Mouse (Mus musculus) lung, postnatal 0 days (tissue): ENCODE results near the gene Brk1. TPM values are rescaled to one million over a fixed set of nuclear protein-coding genes. Genes with fewer than 3 reads are reported as not detected.

Source experiments
- ATAC-seq: fragments of 200-750 bp; cut with Nextera tagmentation; 2 replicates; pipeline ENCODE4 v1.8.0; 2017; ENCODE audit warnings: moderate library complexity
- DNase-seq: peaks from one replicate; pipeline ENCODE4 v3.0.0-alpha.2; 2016; ENCODE audit warnings: low spot score
- H3K27ac ChIP-seq: fragments of 300-500 bp; sonication (generic); 2 replicates; pipeline ENCODE4 v1.5.1; 2014; ENCODE audit warnings: antibody characterized with exemption, mild to moderate bottlenecking, low read length, mixed read lengths
- H3K27me3 ChIP-seq: fragments of 300-500 bp; sonication (generic); replicated peaks from 2 replicates; pipeline ENCODE4 v1.6.1; 2014; ENCODE audit warnings: low read length, mixed read lengths; ENCODE audit not compliant: insufficient read depth
- H3K36me3 ChIP-seq: fragments of 300-500 bp; sonication (generic); 2 replicates; pipeline ENCODE4 v1.6.1; 2014; ENCODE audit warnings: low read length, mixed read lengths; ENCODE audit not compliant: insufficient read depth
- H3K4me1 ChIP-seq: fragments of 300-500 bp; sonication (generic); 2 replicates; pipeline ENCODE4 v1.6.1; 2014; ENCODE audit warnings: antibody characterized with exemption, low read depth, low read length, mixed read lengths; ENCODE audit not compliant: insufficient read depth
- H3K4me2 ChIP-seq: fragments of 300-500 bp; sonication (generic); replicated peaks from 2 replicates; pipeline ENCODE4 v1.6.1; 2014; ENCODE audit warnings: low read depth, mild to moderate bottlenecking, low read length, moderate library complexity, mixed read lengths
- H3K4me3 ChIP-seq: fragments of 300-500 bp; sonication (generic); 2 replicates; pipeline ENCODE4 v1.5.1; 2014; ENCODE audit warnings: low read depth, low read length
- H3K9ac ChIP-seq: fragments of 300-500 bp; sonication (generic); replicated peaks from 2 replicates; pipeline ENCODE4 v1.6.1; 2014; ENCODE audit warnings: low read depth, mild to moderate bottlenecking
- H3K9me3 ChIP-seq: fragments of 300-500 bp; sonication (generic); 2 replicates; pipeline ENCODE4 v1.6.1; 2016; ENCODE audit warnings: low read length, mixed read lengths
- CTCF ChIP-seq: IDR thresholded peaks from 2 replicates; pipeline ENCODE4 v1.5.1; 2016; ENCODE audit warnings: antibody characterized with exemption, mild to moderate bottlenecking
- EP300 ChIP-seq: IDR thresholded peaks from 2 replicates; pipeline ENCODE4 v1.6.1; 2016; ENCODE audit warnings: antibody characterized with exemption, mild to moderate bottlenecking, control low read depth
- WGBS: fragments of 180-500 bp; shearing (Covaris S2); extraction: QIAGEN DNeasy Blood & Tissue Kit; methylation state at CpG from one replicate; pipeline ENCODE4 v1.1.7; 2014; 5-methylcytosine and 5-hydroxymethylcytosine counted together
- polyA plus RNA-seq: library from polyadenylated mRNA; unstranded; fragments of >200 nt; fragmentation: Nextera tagmentation; extraction: Ambion mirVana; gene quantifications from 2 replicates; pipeline ENCODE4 v1.2.1, GENCODE M21; 2015

The Brk1 gene
- polyA plus RNA-seq, 1 experiment from 2014 or later, result 225 TPM

DNA sequence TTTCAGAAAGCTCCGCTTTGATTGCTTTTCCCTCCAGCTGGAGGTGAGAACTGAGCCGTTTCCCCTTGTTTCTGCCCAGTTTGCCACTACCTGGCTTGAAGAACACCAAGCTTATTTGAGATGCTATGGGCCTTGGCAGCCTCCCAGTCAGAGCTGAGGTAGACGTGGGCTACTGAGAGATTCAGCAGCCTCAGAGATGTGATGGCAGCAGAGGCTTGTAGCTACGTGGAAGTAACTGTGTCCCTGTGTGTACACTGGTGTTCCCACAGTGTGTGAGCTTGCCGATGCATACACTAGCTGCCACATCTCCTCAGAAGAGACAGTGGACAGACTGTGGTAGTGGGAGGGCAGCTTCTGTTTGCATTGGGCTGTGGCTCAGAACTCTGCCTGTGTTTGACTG lies 19.5 kb upstream of the Brk1 start:
- DNase-seq, result no peak
- Histone ChIP-seq H3K27me3 (no peaks in the 10 kb centered on the region), H3K4me2 (no peak overlapping the region), H3K36me3 (no peaks in the 10 kb centered on the region), H3K4me3 (no peak overlapping the region), H3K27ac (no peak overlapping the region), H3K4me1 (no peaks in the 10 kb centered on the region), H3K9me3 (no peaks in the 10 kb centered on the region), H3K9ac (no peak overlapping the region)
- TF ChIP-seq CTCF, result no peak
- no peak for TF ChIP-seq EP300
- 88% methylated on average over 5 of the region's 5 CpGs for WGBS
- no peak for ATAC-seq

DNA sequence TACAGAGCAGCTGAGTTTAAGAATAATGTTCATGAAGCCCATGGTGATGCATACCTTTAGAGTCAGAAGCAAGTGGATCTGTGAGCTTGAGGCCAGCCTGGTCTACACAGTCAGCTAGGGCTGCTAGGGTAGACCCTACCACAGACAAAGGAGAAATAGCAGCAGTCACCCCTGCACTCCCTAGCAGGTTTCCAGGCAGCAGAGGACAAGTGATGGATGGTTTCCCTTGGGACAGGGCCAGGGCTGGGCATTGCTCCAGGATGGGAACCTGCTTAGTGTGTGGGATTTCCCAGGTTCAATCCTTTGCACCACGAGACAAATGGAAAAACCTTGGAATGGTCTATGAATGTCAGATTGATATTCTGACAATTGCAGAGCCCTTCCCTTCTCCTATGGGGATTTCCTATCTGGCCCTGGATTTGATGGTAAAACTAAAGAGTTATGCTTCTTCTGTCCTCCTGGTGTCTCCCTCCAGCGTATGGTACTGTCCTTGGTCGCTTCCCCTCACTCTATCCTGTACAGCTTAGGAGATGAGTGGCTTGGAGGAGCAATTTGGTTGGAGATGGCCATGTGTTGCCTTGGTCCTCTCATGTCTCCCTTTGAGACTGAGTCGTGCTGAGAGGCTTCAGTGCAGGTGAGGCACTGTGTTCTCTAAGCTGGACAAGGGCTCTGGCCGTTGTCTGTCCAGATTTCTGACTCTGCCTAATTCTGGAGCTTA lies 17.9 kb upstream of the Brk1 start:
- Histone ChIP-seq H3K36me3 (no peaks in the 10 kb centered on the region), H3K9me3 (no peaks in the 10 kb centered on the region), H3K27ac (no peak overlapping the region), H3K27me3 (no peaks in the 10 kb centered on the region), H3K4me2 (no peak overlapping the region), H3K9ac (no peak overlapping the region), H3K4me1 (no peaks in the 10 kb centered on the region), H3K4me3 (no peak overlapping the region)
- peak; percentile 65 for ATAC-seq
- 56% methylated on average over 5 of the region's 5 CpGs for whole genome bisulfite sequencing
- peak; percentile 16 for DNase-seq
- TF ChIP-seq EP300 (no peak), CTCF (peak; percentile 22; the same call in 1 of the 2 replicates)

DNA sequence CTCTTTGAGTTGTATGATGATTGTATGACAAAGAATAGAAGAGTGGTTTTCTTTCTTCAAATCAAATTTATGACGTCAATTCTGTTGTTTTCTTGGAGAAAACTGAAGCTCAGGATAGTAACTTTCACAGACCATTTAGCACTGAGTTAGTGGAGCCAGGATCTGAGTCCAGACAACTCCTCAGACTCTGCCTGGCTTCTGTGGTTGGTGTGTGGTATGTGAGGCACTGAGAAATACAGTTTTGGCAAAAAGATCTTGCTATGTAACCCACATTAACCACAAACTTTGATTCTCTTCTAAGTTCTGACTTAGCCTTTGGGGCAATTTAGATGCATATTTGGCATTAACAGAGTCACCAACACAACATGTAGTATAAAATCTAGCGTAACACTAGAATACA lies 11.9 kb upstream of the Brk1 start:
- no peak for TF ChIP-seq EP300
- TF ChIP-seq CTCF, result no peak
- no peaks in the 10 kb centered on the region for H3K36me3 ChIP-seq
- H3K27ac ChIP-seq, result no peak overlapping the region
- ATAC-seq, result no peak
- DNase-seq, result no peak
- no peaks in the 10 kb centered on the region for H3K27me3 ChIP-seq
- no peak overlapping the region for H3K4me2 ChIP-seq
- H3K9ac ChIP-seq, result no peak overlapping the region
- WGBS, result 93% methylated on average over 2 of the region's 2 CpGs
- H3K4me1 ChIP-seq, result no peaks in the 10 kb centered on the region
- no peak overlapping the region for H3K4me3 ChIP-seq
- no peaks in the 10 kb centered on the region for H3K9me3 ChIP-seq

- Histone ChIP-seq H3K9me3 (no peaks in the 10 kb centered on the region), H3K4me3 (no peak overlapping the region), H3K27me3 (no peaks in the 10 kb centered on the region), H3K4me1 (no peaks in the 10 kb centered on the region), H3K36me3 (no peaks in the 10 kb centered on the region), H3K27ac (no peak overlapping the region), H3K4me2 (no peak overlapping the region), H3K9ac (no peak overlapping the region)
- DNase-seq (no peak), ATAC-seq (no peak)
- 89% methylated on average over 4 of the region's 4 CpGs for WGBS
- TF ChIP-seq EP300, result no peak
- TF ChIP-seq CTCF, result no peak
Observed at GRCm38 (mm10) chr6:113597945-113598344, 6.6 kb upstream of the Brk1 start.

DNA sequence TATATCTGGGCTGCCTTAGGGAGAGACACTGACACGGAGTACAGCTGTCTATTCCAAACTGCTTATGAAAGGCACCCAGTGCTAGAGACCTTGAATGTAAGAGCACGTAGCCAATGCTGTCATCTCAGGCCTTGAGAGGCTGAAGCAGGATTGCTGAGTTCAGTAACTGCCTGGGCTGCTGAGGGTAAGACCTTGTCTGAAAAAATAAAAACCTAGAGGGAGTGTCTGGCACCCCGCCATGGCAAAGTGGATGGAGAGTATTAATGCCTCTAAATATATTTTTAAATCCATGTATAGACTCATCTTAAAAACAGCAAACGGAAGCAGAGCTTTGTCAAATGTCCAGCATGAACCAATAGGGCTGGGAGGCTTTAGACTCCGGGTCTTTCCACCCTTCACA lies 4.7 kb upstream of the Brk1 start:
- Histone ChIP-seq H3K9me3 (no peaks in the 10 kb centered on the region), H3K9ac (no peak overlapping the region), H3K4me2 (no peak overlapping the region), H3K27ac (no peak overlapping the region), H3K4me1 (no peaks in the 10 kb centered on the region), H3K27me3 (no peaks in the 10 kb centered on the region), H3K36me3 (no peaks in the 10 kb centered on the region), H3K4me3 (no peak overlapping the region)
- TF ChIP-seq EP300, result no peak
- TF ChIP-seq CTCF, result no peak
- WGBS, result 66% methylated on average over 5 of the region's 5 CpGs
- DNase-seq, result no peak
- ATAC-seq, result no peak

DNA sequence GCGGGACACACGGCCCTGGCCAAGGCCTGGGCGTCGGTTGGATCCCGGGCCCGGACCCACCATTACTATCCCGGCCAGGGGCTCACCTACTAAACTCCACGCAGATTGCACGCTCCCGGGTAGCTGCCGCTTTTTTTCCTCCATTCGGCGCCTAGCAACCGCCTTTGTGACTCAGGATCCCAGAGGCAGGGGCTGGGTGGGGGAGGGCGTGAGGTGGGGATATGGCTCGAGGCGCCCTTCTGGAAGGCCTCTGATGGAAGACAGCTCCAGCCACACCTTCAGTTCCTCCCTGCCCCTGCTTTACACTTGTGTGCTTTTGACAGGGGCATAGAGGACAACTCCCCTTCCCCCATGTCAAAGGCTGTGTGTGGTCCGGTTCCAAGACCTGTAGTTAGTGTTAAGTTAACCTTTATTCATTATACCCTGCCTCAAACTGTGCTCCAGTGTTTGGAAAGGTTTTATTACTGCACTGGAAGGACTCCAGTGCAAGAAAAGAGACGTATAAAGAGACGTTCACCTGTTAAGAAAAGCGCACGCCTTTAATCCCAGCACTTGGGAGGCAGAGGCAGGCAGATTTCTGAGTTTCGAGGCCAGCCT lies 3.9 kb upstream of the Brk1 start, which contains the start of gene Fancd2os:
Fancd2os (minus strand) TSS at position 173 of the 597 bp plus-strand sequence.
- TF ChIP-seq EP300, result no peak
- no peak within 1 kb of the TSS for H3K9ac ChIP-seq
- peaks cover 4% of the 10 kb centered on the region; the same call in 1 of the 2 replicates for H3K4me1 ChIP-seq
- no peaks in the 10 kb centered on the region for H3K36me3 ChIP-seq
- no peak within 1 kb of the TSS for H3K27ac ChIP-seq
- H3K4me2 ChIP-seq, result no peak within 1 kb of the TSS
- H3K4me3 ChIP-seq, result no peak within 1 kb of the TSS
- no peak for ATAC-seq
- no peak for DNase-seq
- WGBS, result 44% methylated on average over 23 of the region's 23 CpGs
- no peaks in the 10 kb centered on the region for H3K9me3 ChIP-seq
- H3K27me3 ChIP-seq, result no peaks in the 10 kb centered on the region
